Mouse (Mus musculus) ES-E14 (cell line): Measurements from ENCODE around the gene Pacsin3.

Experiments used
- HCFC1 ChIP-seq: IDR thresholded peaks from 2 replicates; pipeline ENCODE4 v1.6.1; 2012; ENCODE audit warnings: low read length, inconsistent platforms, borderline replicate concordance; ENCODE audit not compliant: insufficient read depth
- MAFK ChIP-seq: IDR thresholded peaks from 2 replicates; pipeline ENCODE4 v1.6.1; 2014; ENCODE audit warnings: mild to moderate bottlenecking, low read depth, low read length, inconsistent platforms; ENCODE audit not compliant: insufficient read depth
- ZC3H11A ChIP-seq: IDR thresholded peaks from 2 replicates; pipeline ENCODE4 v1.6.1; 2012; ENCODE audit warnings: low read depth, mild to moderate bottlenecking, inconsistent platforms, low read length, borderline replicate concordance

DNA sequence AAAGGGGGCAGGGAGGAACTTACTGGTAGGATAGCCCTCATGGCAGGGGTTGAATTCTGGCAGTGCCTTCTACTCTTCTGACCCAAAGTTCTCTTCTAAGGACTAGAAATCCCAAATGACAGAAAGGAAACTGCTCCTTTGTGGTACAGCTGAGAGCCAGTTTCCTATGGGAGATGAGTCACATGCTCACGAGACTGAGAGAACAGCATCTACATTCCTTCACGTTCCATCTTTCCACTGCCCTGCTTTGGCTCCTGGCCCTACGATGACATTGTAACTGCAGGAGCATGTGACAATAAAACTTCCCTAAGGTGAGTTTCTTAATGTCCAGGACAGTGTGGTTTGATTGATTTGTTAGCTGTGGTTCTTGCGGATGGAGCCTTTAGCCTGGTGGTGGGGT is 7.4 kb upstream of the Pacsin3 start:
- TF ChIP-seq ZC3H11A: no peak
- TF ChIP-seq MAFK: no peak
- no peak for TF ChIP-seq HCFC1
